Mouse (Mus musculus): ENCODE measurements around the gene Emilin2.

Gene Emilin2

GRCm38 (mm10) chr17:71265336-71266051 is 46.3 kb downstream of the Emilin2 start:
- DNase-seq (ENCODE audit: low spot score in 2 of 2): no peak

GRCm38 (mm10) chr17:71264739-71265138 is 47.0 kb downstream of the Emilin2 start:
- DNase-seq (ENCODE audit: low spot score in 2 of 2): no peak

GRCm38 (mm10) chr17:71263136-71263535 is 48.6 kb downstream of the Emilin2 start:
- no peak for DNase-seq (ENCODE audit: low spot score in 2 of 2)

- no peak for DNase-seq (ENCODE audit: low spot score in 2 of 2)
These were observed 51.1 kb downstream of the Emilin2 start for GRCm38 (mm10) chr17:71260658-71261057.

GRCm38 (mm10) chr17:71259727-71260126 is 52.1 kb downstream of the Emilin2 start:
- no peak for DNase-seq (ENCODE audit: low spot score in 2 of 2)

GRCm38 (mm10) chr17:71256806-71257536 is 54.8 kb downstream of the Emilin2 start:
- no peak for DNase-seq (ENCODE audit: low spot score in 2 of 2)

- no peak for DNase-seq (ENCODE audit: low spot score in 2 of 2)
These were observed 55.6 kb downstream of the Emilin2 start for GRCm38 (mm10) chr17:71256068-71256615.

GRCm38 (mm10) chr17:71254736-71255135 is 57.0 kb downstream of the Emilin2 start:
- no peak for DNase-seq (ENCODE audit: low spot score in 2 of 2)

- DNase-seq (ENCODE audit: low spot score in 2 of 2): no peak
These were observed 57.7 kb downstream of the Emilin2 start for GRCm38 (mm10) chr17:71254106-71254505.

GRCm38 (mm10) chr17:71253391-71253790 is 58.4 kb downstream of the Emilin2 start:
- DNase-seq (ENCODE audit: low spot score in 2 of 2): no peak

GRCm38 (mm10) chr17:71252101-71252500 is 59.7 kb downstream of the Emilin2 start:
- DNase-seq (ENCODE audit: low spot score in 2 of 2): no peak

GRCm38 (mm10) chr17:71251601-71252001 is 60.2 kb downstream of the Emilin2 start:
- no peak for DNase-seq (ENCODE audit: low spot score in 2 of 2)

GRCm38 (mm10) chr17:71250819-71251600 is 60.8 kb downstream of the Emilin2 start:
- DNase-seq (ENCODE audit: low spot score in 2 of 2): peak; percentile 38 to 44

GRCm38 (mm10) chr17:71250046-71250445 is 61.7 kb downstream of the Emilin2 start:
- no peak for DNase-seq (ENCODE audit: low spot score in 2 of 2)

GRCm38 (mm10) chr17:71248963-71249362 is 62.8 kb downstream of the Emilin2 start:
- DNase-seq (ENCODE audit: low spot score in 2 of 2): peak in 1 of 2 experiments; percentile 56

GRCm38 (mm10) chr17:71246022-71246421 is 65.8 kb downstream of the Emilin2 start:
- no peak for DNase-seq (ENCODE audit: low spot score in 2 of 2)

GRCm38 (mm10) chr17:71245133-71245532 is 66.6 kb downstream of the Emilin2 start:
- no peak for DNase-seq (ENCODE audit: low spot score in 2 of 2)

GRCm38 (mm10) chr17:71242666-71243065 is 69.1 kb downstream of the Emilin2 start:
- no peak for DNase-seq (ENCODE audit: low spot score in 2 of 2)

GRCm38 (mm10) chr17:71240811-71241210 is 71.0 kb downstream of the Emilin2 start:
- DNase-seq (ENCODE audit: low spot score in 2 of 2): no peak

- no peak for DNase-seq (ENCODE audit: low spot score in 2 of 2)
These were observed 73.3 kb downstream of the Emilin2 start for GRCm38 (mm10) chr17:71238494-71238893.

GRCm38 (mm10) chr17:71235229-71235958 is 76.4 kb downstream of the Emilin2 start:
- DNase-seq (ENCODE audit: low spot score in 2 of 2): no peak

All from right cerebral cortex, adult 2 months (tissue).